Mouse (Mus musculus) limb, embryonic 14.5 days (tissue): ENCODE measurements around the gene Sorcs1. TPM values are rescaled to one million over a fixed set of nuclear protein-coding genes. Genes with fewer than 3 reads are reported as not detected.

Experiments
- ATAC-seq: fragments of 200-750 bp; cut with Nextera tagmentation; 2 replicates; pipeline ENCODE4 v1.8.0; 2017; ENCODE audit warnings: low read depth, moderate number of reproducible peaks, moderate TSS enrichment; ENCODE audit not compliant: low FRiP score
- DNase-seq: peaks from one replicate; pipeline ENCODE4 v3.0.0-alpha.2; 2015; ENCODE audit warnings: low spot score
- H3K27ac ChIP-seq: fragments of 300-500 bp; sonication (generic); replicated peaks from 2 replicates; pipeline ENCODE4 v1.5.1; 2014; ENCODE audit warnings: low read depth, mild to moderate bottlenecking, low read length, moderate library complexity, mixed read lengths
- H3K27me3 ChIP-seq: fragments of 300-500 bp; sonication (generic); 2 replicates; pipeline ENCODE4 v1.6.1; 2014; ENCODE audit warnings: low read length, mixed read lengths; ENCODE audit not compliant: control insufficient read depth, insufficient read depth
- H3K36me3 ChIP-seq: fragments of 300-500 bp; sonication (generic); 2 replicates; pipeline ENCODE4 v1.6.1; 2014; ENCODE audit warnings: mild to moderate bottlenecking, low read length, moderate library complexity, mixed read lengths; ENCODE audit not compliant: control insufficient read depth, insufficient read depth
- H3K4me1 ChIP-seq: fragments of 300-500 bp; sonication (generic); 2 replicates; pipeline ENCODE4 v1.6.1; 2014; ENCODE audit warnings: antibody characterized with exemption, low read length, mixed read lengths; ENCODE audit not compliant: control insufficient read depth, insufficient read depth
- H3K4me2 ChIP-seq: fragments of 300-500 bp; sonication (generic); replicated peaks from 2 replicates; pipeline ENCODE4 v1.6.1; 2014; ENCODE audit warnings: low read depth, mild to moderate bottlenecking, low read length, moderate library complexity; ENCODE audit not compliant: severe bottlenecking
- H3K4me3 ChIP-seq: fragments of 300-500 bp; sonication (generic); replicated peaks from 2 replicates; pipeline ENCODE4 v1.5.1; 2014; ENCODE audit warnings: low read length
- H3K9ac ChIP-seq: fragments of 300-500 bp; sonication (generic); 2 replicates; pipeline ENCODE4 v1.6.1; 2014; ENCODE audit warnings: mild to moderate bottlenecking, low read depth, low read length, moderate library complexity; ENCODE audit not compliant: severe bottlenecking
- H3K9me3 ChIP-seq: fragments of 300-500 bp; sonication (generic); 2 replicates; pipeline ENCODE4 v1.6.1; 2016; ENCODE audit warnings: low read length; ENCODE audit not compliant: control insufficient read depth
- POLR2A ChIP-seq: fragments of 200-500 bp; IDR thresholded peaks from 2 replicates; pipeline ENCODE4 v1.8.0; 2012; ENCODE audit warnings: inconsistent platforms, mild to moderate bottlenecking, moderate library complexity, borderline replicate concordance; ENCODE audit not compliant: insufficient read depth, insufficient read length; ENCODE audit errors: extremely low read depth
- WGBS: fragments of 180-500 bp; shearing (Covaris S2); extraction: QIAGEN DNeasy Blood & Tissue Kit; methylation state at CpG from one replicate; pipeline ENCODE4 v1.1.7; 2014; 5-methylcytosine and 5-hydroxymethylcytosine counted together
- polyA plus RNA-seq, 2 experiments: library from polyadenylated mRNA; depleted of rRNA in 1 of 2; stranded (reverse) in 1 of 2; unstranded in 1 of 2; fragments of >200 nt; fragmentation: Nextera tagmentation in 1 of 2; extraction: Ambion mirVana in 1 of 2; gene quantifications; 2 replicates each; pipeline versions ENCODE4 v1.2.1 to v1.2.3; 2012 to 2014

The Sorcs1 gene
- polyA plus RNA-seq, 2 experiments: 2.1 to 3.2 TPM

- Histone ChIP-seq H3K4me2 (no peak overlapping the region), H3K27me3 (no peaks in the 10 kb centered on the region), H3K36me3 (no peaks in the 10 kb centered on the region), H3K27ac (no peak overlapping the region), H3K9me3 (no peaks in the 10 kb centered on the region), H3K4me1 (no peaks in the 10 kb centered on the region), H3K9ac (no peak overlapping the region), H3K4me3 (no peak overlapping the region)
- no peak for DNase-seq
- 79% methylated on average over 3 of the region's 3 CpGs for WGBS
- no peak for ATAC-seq
- no peak for TF ChIP-seq POLR2A
These were observed 188.7 kb downstream of the Sorcs1 start for GRCm38 (mm10) chr19:50489786-50490185.

- no peak overlapping the region for H3K4me2 ChIP-seq
- no peak overlapping the region for H3K4me3 ChIP-seq
- ATAC-seq (no peak), DNase-seq (no peak)
- H3K9ac ChIP-seq: no peak overlapping the region
- TF ChIP-seq POLR2A: no peak
- H3K4me1 ChIP-seq: no peaks in the 10 kb centered on the region
- no peaks in the 10 kb centered on the region for H3K27me3 ChIP-seq
- H3K9me3 ChIP-seq: no peaks in the 10 kb centered on the region
- H3K27ac ChIP-seq: no peak overlapping the region
- no peaks in the 10 kb centered on the region for H3K36me3 ChIP-seq
- WGBS: 66% methylated on average over 6 of the region's 6 CpGs
These were observed 190.0 kb downstream of the Sorcs1 start for GRCm38 (mm10) chr19:50488421-50488820.

- Histone ChIP-seq H3K4me3 (no peak overlapping the region), H3K27ac (no peak overlapping the region), H3K4me2 (peak overlapping the region; percentile 7; the same call in 1 of the 2 replicates), H3K9me3 (no peaks in the 10 kb centered on the region), H3K4me1 (no peaks in the 10 kb centered on the region), H3K27me3 (no peaks in the 10 kb centered on the region), H3K9ac (no peak overlapping the region), H3K36me3 (no peaks in the 10 kb centered on the region)
- no peak for TF ChIP-seq POLR2A
- 16% methylated on average over 11 of the region's 11 CpGs for WGBS
- no peak for ATAC-seq
- peak; percentile 36 for DNase-seq
These were observed 190.7 kb downstream of the Sorcs1 start for GRCm38 (mm10) chr19:50487768-50488167.

GRCm38 (mm10) chr19:50486345-50486744, 192.1 kb downstream of the Sorcs1 start:
- Histone ChIP-seq H3K27ac (no peak overlapping the region), H3K36me3 (no peaks in the 10 kb centered on the region), H3K4me1 (no peaks in the 10 kb centered on the region), H3K4me3 (no peak overlapping the region), H3K9me3 (no peaks in the 10 kb centered on the region), H3K27me3 (no peaks in the 10 kb centered on the region), H3K9ac (no peak overlapping the region), H3K4me2 (no peak overlapping the region)
- 84% methylated on average over 5 of the region's 5 CpGs for whole genome bisulfite sequencing
- TF ChIP-seq POLR2A: no peak
- ATAC-seq (no peak), DNase-seq (no peak)

- no peaks in the 10 kb centered on the region for H3K4me1 ChIP-seq
- no peaks in the 10 kb centered on the region for H3K27me3 ChIP-seq
- ATAC-seq: no peak
- H3K4me3 ChIP-seq: no peak overlapping the region
- no peak overlapping the region for H3K9ac ChIP-seq
- no peak for TF ChIP-seq POLR2A
- no peak overlapping the region for H3K27ac ChIP-seq
- no peaks in the 10 kb centered on the region for H3K9me3 ChIP-seq
- no peak for DNase-seq
- no peaks in the 10 kb centered on the region for H3K36me3 ChIP-seq
- 56% methylated on average over 6 of the region's 6 CpGs for WGBS
- H3K4me2 ChIP-seq: no peak overlapping the region
These were observed 201.7 kb downstream of the Sorcs1 start for GRCm38 (mm10) chr19:50476774-50477173.

- no peak overlapping the region for H3K9ac ChIP-seq
- no peaks in the 10 kb centered on the region for H3K4me1 ChIP-seq
- no peaks in the 10 kb centered on the region for H3K27me3 ChIP-seq
- ATAC-seq: no peak
- WGBS: 86% methylated on average over 3 of the region's 3 CpGs
- no peak for DNase-seq
- H3K36me3 ChIP-seq: no peaks in the 10 kb centered on the region
- no peaks in the 10 kb centered on the region for H3K9me3 ChIP-seq
- no peak overlapping the region for H3K4me2 ChIP-seq
- H3K27ac ChIP-seq: no peak overlapping the region
- no peak overlapping the region for H3K4me3 ChIP-seq
- TF ChIP-seq POLR2A: no peak
These were observed 209.9 kb downstream of the Sorcs1 start for GRCm38 (mm10) chr19:50468592-50468991.
